Mouse (Mus musculus): ENCODE data around the gene Mcm2.
A peak's percentile ranks its signal among the peaks of the same experiment; 100 is the strongest.

Gene Mcm2

DNA sequence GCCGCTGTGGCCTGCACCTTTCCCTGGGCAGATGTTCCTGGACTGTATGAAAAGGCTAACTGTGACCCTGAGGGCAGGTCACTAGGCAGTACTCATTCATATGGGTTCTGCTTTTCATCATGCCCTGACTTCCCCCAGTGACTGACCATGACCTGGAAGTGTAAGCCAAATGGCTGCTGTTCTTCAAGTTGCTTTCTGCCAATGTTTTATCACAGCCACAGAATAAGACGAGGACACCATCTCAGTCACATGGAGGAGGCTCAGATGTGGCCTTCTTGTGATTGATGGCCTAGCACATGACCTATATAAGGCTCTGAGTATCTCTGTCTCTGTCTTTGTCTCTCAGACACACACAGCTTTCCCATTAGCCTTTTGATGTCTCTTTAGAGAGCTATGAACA lies 51.0 kb downstream of the Mcm2 start:
- DNase-seq (ENCODE audit: low spot score), result no peak

DNA sequence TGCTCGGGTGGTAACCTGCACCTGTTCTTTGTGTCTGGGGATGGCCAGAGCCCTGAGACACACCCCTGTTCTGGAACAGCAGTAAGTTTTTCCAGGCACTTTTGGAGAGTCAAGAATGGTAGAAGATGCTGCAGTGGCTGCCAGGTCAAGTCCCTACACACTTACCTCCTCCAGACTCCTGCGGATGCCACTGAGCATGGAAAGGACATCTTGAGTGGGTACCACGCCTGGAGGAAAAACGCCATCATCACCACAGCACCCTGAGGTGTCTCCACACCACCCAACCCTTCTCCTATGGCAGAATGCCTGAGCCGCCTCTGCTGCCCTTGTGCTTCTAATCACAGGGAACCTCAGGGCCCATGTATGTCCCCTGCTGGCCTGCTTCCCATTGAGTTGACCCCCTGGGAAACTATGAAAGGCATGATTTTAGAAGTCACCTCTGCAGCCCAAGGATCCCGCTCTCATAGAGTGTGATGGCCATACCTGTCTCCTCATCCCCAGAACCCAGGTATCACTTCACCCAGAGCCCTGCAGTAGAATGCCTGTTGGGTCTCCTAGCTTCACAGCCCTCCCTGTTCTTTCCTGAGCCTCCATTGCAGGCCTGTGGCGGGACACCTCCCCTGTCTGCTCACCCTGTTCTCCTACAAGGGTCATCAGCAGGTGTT lies 53.5 kb downstream of the Mcm2 start:
- no peak for DNase-seq (ENCODE audit: low spot score)

DNA sequence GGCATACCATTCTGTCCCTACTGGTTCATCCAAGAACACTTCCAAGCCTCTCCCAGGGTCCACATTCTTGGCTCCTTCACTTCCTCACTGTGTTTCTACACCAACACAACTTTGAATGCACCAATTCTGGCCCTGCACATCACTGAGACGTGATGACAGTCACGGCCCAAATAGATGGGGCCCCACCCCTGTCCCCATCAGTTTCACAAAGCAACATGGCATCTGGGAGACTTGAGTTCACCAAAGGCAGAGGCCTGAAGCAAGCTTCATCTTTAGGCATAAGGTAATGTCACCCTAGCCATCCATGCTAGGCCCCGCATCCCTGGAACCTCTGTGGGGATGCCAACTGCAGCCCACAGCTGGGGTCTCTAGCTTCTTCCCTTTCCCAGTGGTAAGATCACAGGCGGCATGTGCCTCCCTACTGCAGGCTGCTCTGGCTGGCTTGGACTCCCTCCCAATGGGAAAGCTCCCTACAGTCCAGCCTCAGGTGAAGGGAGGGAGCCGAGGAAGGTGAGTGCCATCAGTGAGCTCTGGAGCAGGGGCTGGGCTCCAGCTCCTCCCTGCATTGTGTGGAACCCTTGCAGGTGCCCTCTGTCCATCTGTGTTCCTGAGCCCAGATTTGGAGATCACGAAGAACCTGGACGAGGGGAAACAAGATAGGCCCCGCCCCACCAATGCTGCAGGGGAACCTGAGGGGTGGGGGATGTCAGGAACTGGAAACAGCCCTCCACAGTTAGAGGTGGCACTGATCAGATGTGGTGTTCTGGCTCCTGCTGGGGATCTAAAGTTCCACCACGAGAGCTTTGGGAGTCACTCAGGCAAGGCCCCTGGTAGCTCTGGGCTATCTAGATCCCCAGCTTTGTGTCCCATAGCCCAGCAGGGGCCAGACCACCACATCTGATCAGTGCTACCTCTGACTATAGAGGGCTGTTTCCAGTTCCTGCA lies 54.5 kb downstream of the Mcm2 start:
- DNase-seq (ENCODE audit: low spot score), result no peak

DNA sequence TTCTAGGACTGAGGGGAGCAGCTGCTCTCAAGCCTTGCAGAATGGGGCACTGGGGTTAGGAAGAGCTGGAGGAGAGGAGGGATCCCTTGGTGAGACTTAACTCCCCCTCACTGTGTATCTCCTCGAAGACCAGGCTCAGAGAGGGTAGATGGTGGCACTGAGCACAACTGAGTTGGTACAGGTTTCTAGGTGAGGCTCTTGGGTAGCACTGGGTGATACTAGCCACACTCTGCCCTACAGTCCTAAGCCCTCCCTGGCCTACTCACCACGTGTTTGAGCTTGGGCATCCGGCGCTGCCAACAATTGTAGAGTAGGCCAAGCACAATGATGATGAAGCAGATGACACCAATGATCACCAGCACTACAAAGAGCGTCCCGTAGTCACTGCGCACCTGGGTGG lies 55.3 kb downstream of the Mcm2 start:
- DNase-seq (ENCODE audit: low spot score), result no peak

DNA sequence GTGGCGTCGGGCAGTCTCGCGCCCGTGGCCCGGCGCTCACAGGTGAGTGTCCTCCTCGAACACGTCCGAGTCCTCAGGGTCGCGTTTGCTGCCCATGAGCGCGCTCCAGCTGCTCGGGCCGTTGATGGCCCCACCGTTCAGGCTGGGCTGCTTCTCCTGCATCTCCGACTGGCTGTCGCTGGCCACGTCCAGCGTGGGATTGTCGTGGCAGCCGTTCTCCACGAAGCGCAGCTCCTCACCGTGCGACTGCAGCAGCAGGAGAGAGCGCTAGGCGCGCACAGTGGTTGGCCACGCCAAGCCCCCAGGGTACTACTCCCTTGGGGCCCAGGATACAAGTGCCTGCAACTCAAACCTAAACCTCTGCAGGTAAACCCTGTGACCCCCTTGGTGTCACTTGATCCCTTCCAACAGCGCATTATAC lies 55.8 kb downstream of the Mcm2 start:
- peak; percentile 68 for DNase-seq (ENCODE audit: low spot score)

DNA sequence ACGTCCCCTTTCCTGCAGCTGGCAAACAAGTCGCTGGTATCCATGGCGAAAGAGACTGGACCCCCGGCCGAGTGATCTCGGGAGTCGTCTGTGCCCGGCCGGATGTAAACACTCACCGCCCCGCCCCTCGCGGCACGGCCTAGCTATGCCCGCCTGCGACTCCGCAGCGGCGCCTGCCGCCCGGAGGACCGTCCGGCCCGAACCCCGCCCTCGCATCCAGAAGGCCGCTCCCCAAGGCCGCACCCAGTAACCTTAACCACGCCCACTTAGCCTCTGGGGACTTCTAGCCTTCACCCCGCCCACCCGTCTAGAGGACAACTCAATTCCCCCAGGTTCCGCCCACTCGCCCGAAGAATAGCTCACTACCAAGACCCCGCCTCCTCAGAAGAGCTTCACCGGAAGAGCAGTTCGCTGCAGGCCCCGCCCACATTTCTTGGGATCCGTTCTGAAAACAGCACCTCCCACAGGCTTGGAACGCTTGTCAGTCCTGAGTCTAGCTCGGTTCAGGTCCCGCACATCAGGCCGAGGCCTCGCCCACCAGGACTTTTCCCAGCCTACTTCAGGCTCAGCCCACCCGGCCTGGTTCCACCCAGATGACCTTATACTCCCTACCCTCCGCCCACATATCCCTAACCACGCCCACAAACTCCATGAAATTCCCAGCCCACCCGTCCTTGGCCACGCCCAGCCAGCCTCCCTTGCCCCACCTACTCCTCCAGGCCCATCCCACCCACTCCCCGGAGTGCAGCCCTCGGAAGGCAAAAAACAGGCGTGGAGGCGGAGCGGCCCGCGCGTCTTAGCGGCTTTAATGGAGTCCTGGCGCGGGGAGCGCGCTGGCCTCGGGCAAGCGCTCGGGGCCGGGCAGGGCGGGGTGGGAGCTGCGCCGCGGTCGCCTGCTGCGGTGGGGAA lies 56.5 kb downstream of the Mcm2 start, which contains the start of gene Abtb1:
Abtb1 (minus strand) TSS at position 204 of the 909 bp plus-strand sequence.
- DNase-seq (ENCODE audit: low spot score), result peak; percentile 100

DNA sequence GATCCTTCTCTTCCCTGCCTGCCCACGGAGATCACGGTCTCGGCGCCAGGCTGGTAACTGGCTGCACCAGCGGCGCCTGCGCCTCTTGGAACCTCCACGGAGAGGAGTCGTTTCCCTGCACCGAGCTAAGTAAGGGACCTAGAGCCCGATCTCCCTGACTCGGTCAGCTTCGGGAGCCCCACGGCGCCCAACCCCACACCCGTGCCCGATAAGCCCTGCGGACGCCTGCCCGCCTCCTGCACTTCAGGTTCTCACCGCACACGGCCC lies 57.1 kb downstream of the Mcm2 start:
- DNase-seq (ENCODE audit: low spot score), result no peak

DNA sequence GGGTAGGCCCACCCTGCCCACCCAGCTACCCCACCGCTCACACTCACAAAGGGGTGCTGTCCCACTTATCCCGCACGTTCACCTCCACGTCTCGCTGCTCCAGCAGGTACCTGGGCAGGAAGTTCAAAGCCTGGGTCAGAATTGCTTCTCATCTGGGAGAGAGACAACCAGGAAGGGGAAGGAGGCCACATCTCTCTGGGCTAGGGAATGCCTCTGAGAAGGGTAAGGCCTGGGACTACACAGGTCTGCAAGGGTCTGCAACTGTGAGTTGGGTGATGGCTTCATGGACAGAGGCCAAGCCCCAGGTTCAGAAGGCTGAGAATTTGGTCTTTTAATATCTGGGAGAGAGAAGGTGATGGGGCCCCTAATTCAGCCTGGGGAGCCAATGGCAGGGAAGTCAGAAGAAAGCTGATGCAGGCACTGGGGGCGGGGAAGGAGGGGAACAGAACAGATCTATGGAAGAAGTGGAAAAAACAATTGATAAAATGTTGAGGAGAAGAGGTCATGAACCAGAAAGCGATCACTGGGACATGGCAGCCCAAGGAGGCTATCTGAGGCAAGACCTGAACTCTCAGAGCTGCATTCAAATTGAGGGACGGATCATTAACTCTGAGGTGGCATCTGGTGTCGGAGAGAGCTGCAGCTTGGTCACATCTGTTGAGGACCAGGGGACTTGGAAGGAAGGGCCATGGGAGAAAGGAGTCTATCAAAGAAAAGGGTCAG lies 57.6 kb downstream of the Mcm2 start:
- DNase-seq (ENCODE audit: low spot score), result no peak

DNA sequence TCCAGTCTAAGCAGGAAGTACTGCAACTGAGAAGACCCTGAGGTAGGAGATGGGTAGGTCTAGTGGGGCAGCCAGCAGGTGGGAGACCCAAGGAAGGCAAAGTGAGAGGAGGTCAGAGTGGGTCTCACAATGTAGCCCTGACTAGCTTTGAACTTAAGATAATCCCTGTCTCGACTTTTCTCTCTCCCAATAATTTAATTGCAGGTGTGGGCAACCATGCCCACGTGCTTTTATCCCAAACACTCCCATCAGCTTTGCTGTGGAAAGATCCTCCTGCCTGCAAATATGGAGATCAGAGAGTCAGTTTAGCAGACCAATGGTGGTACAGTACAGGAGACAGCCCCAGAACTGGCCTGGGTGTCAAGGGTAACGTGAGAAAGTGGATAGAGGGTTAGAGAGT lies 58.4 kb downstream of the Mcm2 start:
- DNase-seq (ENCODE audit: low spot score), result no peak

DNA sequence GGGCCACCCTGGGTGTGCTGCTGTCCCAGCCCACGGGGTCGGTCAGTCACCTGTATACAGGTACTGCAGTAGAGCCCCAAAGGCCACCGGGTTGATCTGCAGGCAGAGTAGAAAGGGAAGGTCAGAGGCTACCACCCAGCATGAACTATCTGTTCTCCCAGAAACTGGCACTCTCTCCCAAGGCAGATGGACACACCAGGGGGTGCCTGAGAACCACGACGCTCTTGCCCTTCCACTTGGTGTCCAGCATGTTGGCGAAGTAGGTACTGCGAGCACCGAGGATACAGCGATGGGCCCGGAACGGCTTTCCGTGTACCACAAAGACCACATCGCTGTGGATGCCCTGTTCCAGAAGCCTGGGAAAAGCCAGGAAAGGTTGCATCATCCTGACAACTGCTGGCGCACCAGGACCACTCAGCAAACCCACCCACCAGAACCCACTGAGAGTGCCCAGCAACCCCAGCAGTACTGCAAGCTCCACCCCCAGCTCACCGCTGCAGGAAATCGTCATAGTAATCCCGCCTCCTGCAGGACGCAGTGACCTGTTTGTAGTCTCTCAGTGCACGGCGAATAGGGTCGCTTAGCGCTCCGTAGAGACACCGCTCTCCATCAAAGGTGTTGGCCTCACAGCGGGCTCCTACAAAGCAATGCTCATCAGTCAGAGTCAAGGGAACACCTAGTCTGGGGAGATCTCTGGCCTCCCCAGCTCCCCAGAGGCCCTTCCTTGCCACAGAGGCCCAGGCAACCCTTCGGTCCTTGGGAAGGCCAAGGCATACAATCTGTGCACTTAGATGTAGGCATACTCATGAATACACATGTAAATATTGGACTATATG lies 59.2 kb downstream of the Mcm2 start:
- DNase-seq (ENCODE audit: low spot score), result no peak

DNA sequence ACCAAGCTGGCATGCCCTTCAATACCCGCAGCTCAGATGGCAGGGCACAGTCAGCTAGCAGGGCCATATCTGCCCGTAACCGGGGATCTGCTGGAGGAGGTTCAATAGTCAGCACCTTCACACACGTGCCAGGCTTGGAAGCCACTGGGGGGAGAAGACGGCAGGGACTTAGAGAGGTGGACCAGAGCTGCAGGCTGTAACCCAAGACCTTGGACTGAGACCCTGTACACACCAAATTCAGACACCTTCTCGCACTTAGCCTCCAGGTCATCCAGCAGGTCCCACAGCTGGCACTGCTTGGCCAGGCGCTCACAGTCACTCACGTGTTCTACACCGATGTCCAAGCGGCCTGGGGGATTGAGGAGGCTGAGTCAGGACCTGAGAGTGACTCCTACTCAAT lies 60.0 kb downstream of the Mcm2 start:
- no peak for DNase-seq (ENCODE audit: low spot score)

DNA sequence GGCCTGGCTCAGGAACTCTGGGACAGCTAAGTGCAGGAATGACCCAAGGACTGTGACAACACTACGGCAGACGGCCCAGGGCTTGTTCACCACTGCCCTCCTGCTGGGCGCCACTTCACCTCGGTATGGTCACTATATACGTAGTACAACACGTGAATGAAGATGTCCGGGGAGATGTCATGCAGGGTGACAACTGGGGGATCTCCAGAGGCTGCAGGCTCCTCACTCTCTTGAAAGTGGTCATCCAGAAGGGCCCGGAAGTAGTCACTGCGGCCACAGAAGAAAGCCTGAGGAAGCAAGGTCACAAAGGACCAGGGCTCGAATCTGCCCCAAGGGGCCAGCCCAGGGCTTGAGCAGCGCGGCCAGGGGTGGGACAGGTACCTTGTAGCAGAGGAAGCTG lies 60.6 kb downstream of the Mcm2 start:
- no peak for DNase-seq (ENCODE audit: low spot score)

DNA sequence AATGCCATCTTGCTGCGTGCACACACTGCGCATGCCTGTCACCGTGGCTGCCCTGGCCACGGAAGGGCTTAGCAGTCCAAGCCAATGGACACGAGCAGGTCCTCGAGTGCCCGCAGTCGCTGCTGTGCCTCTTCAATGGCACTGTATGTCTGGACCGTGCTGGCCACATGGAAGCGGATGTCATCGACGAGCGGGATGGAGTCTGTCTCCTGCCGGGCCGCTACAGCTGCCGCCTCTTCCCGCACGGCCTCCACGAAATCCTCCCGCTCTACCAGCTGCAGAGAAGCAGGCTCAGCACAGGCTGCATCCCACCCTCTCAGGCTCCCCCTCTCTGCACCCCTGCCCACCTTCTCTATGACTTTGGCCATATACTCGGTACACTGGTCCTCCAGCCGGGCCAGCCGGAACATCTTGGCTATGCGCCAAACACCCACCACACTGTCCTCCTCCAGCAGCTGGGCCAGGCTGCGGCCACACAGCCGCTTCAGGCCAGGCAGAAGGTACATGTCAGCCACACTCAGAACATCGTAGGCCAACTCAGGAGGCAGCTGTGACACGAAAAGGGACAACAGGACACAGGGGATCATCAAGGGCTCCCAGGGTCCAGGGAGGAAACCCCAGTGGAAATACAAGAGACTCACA lies 62.3 kb downstream of the Mcm2 start:
- no peak for DNase-seq (ENCODE audit: low spot score)

DNA sequence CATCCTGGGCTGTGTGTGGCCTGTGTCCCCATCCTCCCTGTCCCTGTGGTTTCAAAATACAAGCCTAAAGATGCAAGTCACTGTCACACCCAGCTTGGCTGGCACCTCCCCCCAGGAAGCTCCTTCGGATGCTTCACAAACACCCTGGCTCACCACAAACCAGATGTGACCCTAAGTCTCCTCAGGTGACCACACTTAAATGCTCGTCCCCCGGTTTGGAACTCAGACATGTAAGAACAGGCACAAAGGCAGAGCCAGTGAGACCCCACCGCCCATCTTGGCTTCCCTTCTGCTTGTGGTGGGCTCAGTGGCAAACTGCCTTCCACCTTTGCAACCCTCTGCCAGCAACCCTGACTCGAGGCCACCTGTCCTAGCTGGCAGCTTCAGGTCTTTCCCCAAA lies 63.5 kb downstream of the Mcm2 start:
- no peak for DNase-seq (ENCODE audit: low spot score)

Measured in MN1 (cell line).